Mouse (Mus musculus) midbrain, embryonic 12.5 days (tissue): Measurements from ENCODE around the gene Phb2. TPM values are rescaled to one million over a fixed set of nuclear protein-coding genes. Genes with fewer than 3 reads are reported as not detected.
A peak's percentile ranks its signal among the peaks of the same experiment; 100 is the strongest.

Source experiments
- ATAC-seq: fragments of 200-750 bp; cut with Nextera tagmentation; 2 replicates; pipeline ENCODE4 v1.8.0; 2017; ENCODE audit warnings: low read depth, moderate TSS enrichment, moderate library complexity; ENCODE audit not compliant: low FRiP score
- H3K27ac ChIP-seq: fragments of 300-500 bp; sonication (generic); replicated peaks from 2 replicates; pipeline ENCODE4 v1.5.1; 2016; ENCODE audit warnings: mild to moderate bottlenecking
- H3K27me3 ChIP-seq: fragments of 300-500 bp; sonication (generic); 2 replicates; pipeline ENCODE4 v1.6.1; 2016; ENCODE audit warnings: mild to moderate bottlenecking
- H3K36me3 ChIP-seq: fragments of 300-500 bp; sonication (generic); 2 replicates; pipeline ENCODE4 v1.6.1; 2016
- H3K4me1 ChIP-seq: fragments of 300-500 bp; sonication (generic); 2 replicates; pipeline ENCODE4 v1.6.1; 2016
- H3K4me2 ChIP-seq: fragments of 300-500 bp; sonication (generic); replicated peaks from 2 replicates; pipeline ENCODE4 v1.6.1; 2016; ENCODE audit warnings: mild to moderate bottlenecking, moderate library complexity
- H3K4me3 ChIP-seq: fragments of 300-500 bp; sonication (generic); 2 replicates; pipeline ENCODE4 v1.5.1; 2016; ENCODE audit warnings: mild to moderate bottlenecking
- H3K9ac ChIP-seq: fragments of 300-500 bp; sonication (generic); replicated peaks from 2 replicates; pipeline ENCODE4 v1.6.1; 2016; ENCODE audit warnings: mild to moderate bottlenecking, moderate library complexity
- H3K9me3 ChIP-seq: fragments of 300-500 bp; sonication (generic); 2 replicates; pipeline ENCODE4 v1.6.1; 2016; ENCODE audit warnings: mild to moderate bottlenecking
- WGBS: fragments of 180-500 bp; shearing (Covaris S2); methylation state at CpG from one replicate; pipeline ENCODE4 v1.1.7; 2016; 5-methylcytosine and 5-hydroxymethylcytosine counted together
- microRNA counts: library from miRNA; unstranded; fragments of <30 nt; microRNA quantifications from one replicate; lab custom pipeline; 2017
- microRNA-seq: library from miRNA; unstranded; fragments of <30 nt; microRNA quantifications from one replicate; pipeline ENCODE4, GENCODE M21; 2017
- polyA plus RNA-seq: library from polyadenylated mRNA; unstranded; fragments of >200 nt; fragmentation: Nextera tagmentation; extraction: Ambion mirVana; gene quantifications from 2 replicates; pipeline ENCODE4 v1.2.1, GENCODE M21; 2016

The Phb2 gene
- polyA plus RNA-seq, 1 experiment from 2014 or later = 315 TPM

DNA sequence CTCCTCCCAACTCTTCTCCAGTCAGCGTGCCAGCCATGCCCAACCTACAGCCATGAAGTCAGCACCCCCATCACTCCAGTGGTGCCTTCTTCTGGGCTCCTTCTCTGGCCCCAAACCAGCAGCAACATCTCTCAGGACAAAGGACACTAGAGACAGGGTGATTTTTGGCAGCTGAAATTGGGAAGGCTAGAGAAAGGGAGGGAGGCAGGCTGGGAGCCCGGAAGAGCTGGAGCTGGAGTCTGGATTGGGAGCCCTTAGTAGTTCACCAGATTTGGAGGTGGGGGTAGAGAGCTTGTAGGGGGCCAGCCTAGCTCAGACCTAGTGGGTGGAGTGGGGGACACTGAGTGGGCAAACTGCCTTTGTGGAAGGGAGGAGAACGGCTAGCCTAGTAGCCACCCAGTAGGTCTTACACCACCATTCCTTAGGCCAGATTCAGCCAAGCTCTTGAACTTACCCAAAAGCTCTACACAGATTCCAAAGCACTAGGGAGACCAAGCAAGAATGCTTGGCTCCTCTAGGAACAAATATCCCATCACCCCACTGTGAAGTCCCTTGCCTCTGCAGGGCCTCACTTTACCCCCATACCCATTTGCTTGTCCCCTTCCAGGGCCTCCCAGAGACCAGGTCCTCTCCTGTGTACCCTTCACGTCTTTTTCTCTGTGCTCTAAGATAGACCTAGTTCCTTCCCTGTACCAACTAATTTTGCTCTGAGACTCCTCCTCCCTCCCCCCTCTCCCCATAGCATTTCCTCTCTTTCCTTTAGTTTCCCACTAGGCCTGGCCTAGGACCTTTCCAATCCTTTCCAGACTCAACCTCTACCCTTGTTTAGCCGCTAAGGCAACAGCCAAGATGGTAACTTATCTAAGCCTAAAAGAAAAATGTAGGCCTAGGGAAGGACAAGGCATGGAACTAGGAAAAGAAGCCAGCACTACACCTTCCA lies 46.0 kb downstream of the Phb2 start:
- Histone ChIP-seq H3K4me1 (peaks cover 49% of the 10 kb centered on the region), H3K4me2 (peak overlapping the region; percentile 64), H3K9ac (peak overlapping the region; percentile 97), H3K4me3 (peak overlapping the region; percentile 91), H3K27ac (peak overlapping the region; percentile 98), H3K27me3 (0 out of 2 replicates have a peak, but pooled peaks cover 7% of the 10 kb centered on the region), H3K36me3 (no peaks in the 10 kb centered on the region), H3K9me3 (no peaks in the 10 kb centered on the region)
- 23% methylated on average over 5 of the region's 5 CpGs for WGBS
- peak; percentile 10; the same call in 1 of the 2 replicates for ATAC-seq

DNA sequence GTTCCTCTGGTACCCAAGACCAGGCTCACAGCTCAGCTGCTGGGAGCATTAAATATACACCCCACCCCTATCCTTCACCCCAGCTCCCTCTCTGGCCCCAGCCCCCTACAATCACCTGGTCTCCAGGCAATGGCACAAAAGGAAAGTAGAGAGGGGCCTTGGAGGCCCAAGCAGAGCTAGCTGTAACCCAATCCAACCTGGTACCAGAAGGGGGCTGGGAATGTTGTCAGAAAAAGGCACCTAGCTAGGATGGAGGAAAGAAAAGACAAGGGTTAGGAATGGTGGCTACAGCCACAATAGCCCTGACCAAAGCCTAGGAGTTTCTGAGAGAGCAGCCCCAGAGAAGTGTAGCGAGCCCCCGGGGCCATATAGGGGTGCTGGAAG lies 46.7 kb downstream of the Phb2 start:
- no peak overlapping the region for H3K9ac ChIP-seq
- H3K4me3 ChIP-seq = no peak overlapping the region
- H3K36me3 ChIP-seq = no peaks in the 10 kb centered on the region
- no peak for ATAC-seq
- 0 out of 2 replicates have a peak, but pooled peaks cover 7% of the 10 kb centered on the region for H3K27me3 ChIP-seq
- H3K27ac ChIP-seq = peak overlapping the region; percentile 98
- no peak overlapping the region for H3K4me2 ChIP-seq
- H3K9me3 ChIP-seq = no peaks in the 10 kb centered on the region
- peaks cover 43% of the 10 kb centered on the region for H3K4me1 ChIP-seq
- 73% methylated on average over 2 of the region's 2 CpGs for WGBS

- no peaks in the 10 kb centered on the region for H3K9me3 ChIP-seq
- no peak overlapping the region for H3K4me2 ChIP-seq
- ATAC-seq = no peak
Measured at GRCm38 (mm10) chr6:124759259-124759658, 47.1 kb downstream of the Phb2 start.

DNA sequence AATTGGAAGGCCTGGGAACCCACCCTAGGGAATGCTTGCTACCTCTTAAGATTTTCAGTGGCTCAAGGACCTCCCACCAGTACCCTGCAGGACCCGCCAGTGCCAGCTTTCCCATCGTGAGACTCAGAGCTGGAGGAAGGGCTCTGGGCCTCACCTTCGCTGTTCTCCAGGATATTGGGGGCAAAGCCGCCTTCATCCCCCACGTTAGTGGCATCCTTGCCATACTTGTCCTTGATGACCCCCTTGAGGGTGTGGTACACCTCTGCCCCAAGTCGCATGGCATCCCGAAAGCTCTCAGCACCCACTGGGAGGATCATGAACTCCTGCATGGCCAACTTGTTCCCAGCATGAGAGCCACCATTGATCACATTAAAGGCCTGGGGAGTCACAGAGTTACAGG lies 53.8 kb downstream of the Phb2 start:
- 84% methylated on average over 7 of the region's 7 CpGs for WGBS
- no peaks in the 10 kb centered on the region for H3K9me3 ChIP-seq
- no peak overlapping the region for H3K27ac ChIP-seq
- peaks cover 25% of the 10 kb centered on the region for H3K4me1 ChIP-seq
- no peak for ATAC-seq
- peaks cover 52% of the 10 kb centered on the region for H3K27me3 ChIP-seq
- H3K4me2 ChIP-seq = no peak overlapping the region
- no peak overlapping the region for H3K4me3 ChIP-seq
- H3K36me3 ChIP-seq = no peaks in the 10 kb centered on the region
- H3K9ac ChIP-seq = no peak overlapping the region

More at GRCm38 (mm10) chr6:124759259-124759658, 47.1 kb downstream of the Phb2 start:
- 0 out of 2 replicates have a peak, but pooled peaks cover 7% of the 10 kb centered on the region for H3K27me3 ChIP-seq
- H3K36me3 ChIP-seq = no peaks in the 10 kb centered on the region
- H3K9ac ChIP-seq = no peak overlapping the region
- peak overlapping the region; percentile 98; the same call in 1 of the 2 replicates for H3K27ac ChIP-seq
- WGBS = 2% methylated on average over 5 of the region's 5 CpGs
- H3K4me3 ChIP-seq = no peak overlapping the region
- peaks cover 39% of the 10 kb centered on the region for H3K4me1 ChIP-seq

MicroRNAs within 50 kb of the gene (microRNA counts, 519-probe panel; counts per million panel counts)
- not detected for microRNA mmu-miR-141 (lab: Ali Mortazavi, UCI)
- microRNA mmu-miR-200c (lab: Ali Mortazavi, UCI) = not detected

Small RNA genes lying within 50 kb of the gene (microRNA-seq; reads per million reads assigned to microRNA genes)
- gene Mir141 (26.9 reads per million, percentile 37 among the genes with 10 or more reads in this experiment), gene Mir200c (174 reads per million, percentile 60 among the genes with 10 or more reads in this experiment)

Other genes starting within 250 kb of the Phb2 start
- gene Clstn3, start 247.5 kb upstream of the Phb2 start, polyA plus RNA-seq = 32.4 and 33.1 TPM in 2 replicates
- 0.17 and 0.29 TPM in 2 replicates for gene C1rl, start 219.2 kb upstream of the Phb2 start, polyA plus RNA-seq
- 0.11 and 0.22 TPM in 2 replicates for gene C1ra, start 199.9 kb upstream of the Phb2 start, polyA plus RNA-seq
- gene C1s1, start 170.0 kb upstream of the Phb2 start, polyA plus RNA-seq = 0.43 and 0.80 TPM in 2 replicates
- gene C1rb, start 142.0 kb upstream of the Phb2 start, polyA plus RNA-seq = not detected in 2 replicates
- gene C1s2, start 76.3 kb upstream of the Phb2 start, polyA plus RNA-seq = 0.21 TPM in 1 of 2 replicates, not detected in the other
- gene Lpcat3, start 49.3 kb upstream of the Phb2 start, polyA plus RNA-seq = 37.5 and 37.9 TPM in 2 replicates
- gene Emg1, start 158 bp upstream of the Phb2 start, polyA plus RNA-seq = 161 and 170 TPM in 2 replicates
- 5.2 and 5.6 TPM in 2 replicates for gene Ptpn6, start 26.4 kb downstream of the Phb2 start, polyA plus RNA-seq
- gene Grcc10, start 29.0 kb downstream of the Phb2 start, polyA plus RNA-seq = 523 and 554 TPM in 2 replicates
- not detected in 2 replicates for gene Gm45234, start 43.7 kb downstream of the Phb2 start, polyA plus RNA-seq
- gene Atn1, start 44.2 kb downstream of the Phb2 start, polyA plus RNA-seq = 15.6 and 18.0 TPM in 2 replicates
- 9.0 and 9.4 TPM in 2 replicates for gene Eno2, start 57.3 kb downstream of the Phb2 start, polyA plus RNA-seq
- gene Lrrc23, start 67.4 kb downstream of the Phb2 start, polyA plus RNA-seq = 2.3 and 4.6 TPM in 2 replicates
- gene Spsb2, start 96.3 kb downstream of the Phb2 start, polyA plus RNA-seq = 8.1 and 8.6 TPM in 2 replicates
- gene Tpi1, start 102.0 kb downstream of the Phb2 start, polyA plus RNA-seq = 423 and 428 TPM in 2 replicates
- gene Usp5, start 117.1 kb downstream of the Phb2 start, polyA plus RNA-seq = 213 and 214 TPM in 2 replicates
- 168 and 169 TPM in 2 replicates for gene Cdca3, start 117.2 kb downstream of the Phb2 start, polyA plus RNA-seq
- gene Gnb3, start 127.9 kb downstream of the Phb2 start, polyA plus RNA-seq = 5.5 TPM in 2 replicates
- 21.4 and 25.6 TPM in 2 replicates for gene P3h3, start 145.4 kb downstream of the Phb2 start, polyA plus RNA-seq
- 11.8 and 11.9 TPM in 2 replicates for gene Gpr162, start 151.6 kb downstream of the Phb2 start, polyA plus RNA-seq
- 0.20 TPM in 1 of 2 replicates, not detected in the other for gene Cd4, start 175.9 kb downstream of the Phb2 start, polyA plus RNA-seq
- 1.9 and 3.1 TPM in 2 replicates for gene Lag3, start 199.4 kb downstream of the Phb2 start, polyA plus RNA-seq
- gene Ptms, start 207.8 kb downstream of the Phb2 start, polyA plus RNA-seq = 525 and 672 TPM in 2 replicates
- 452 and 459 TPM in 2 replicates for gene Mlf2, start 219.1 kb downstream of the Phb2 start, polyA plus RNA-seq